Mouse (Mus musculus): ENCODE data around the gene Sbk2. TPM values are rescaled to one million over a fixed set of nuclear protein-coding genes. Genes with fewer than 3 reads are reported as not detected.

Gene Sbk2
- polyA plus RNA-seq (2014; fragmentation: Illumina TruSeq; extraction: RNeasy Lipid Tissue Mini Kit (QIAGEN cat#74804); ENCODE audit: low read depth, low replicate concordance) = 56.6 TPM

GRCm38 (mm10) chr7:4964272-4964671 lies at the start of gene Sbk2:
Sbk2 (minus strand) TSS chr7:4964406.

GRCm38 (mm10) chr7:4996003-4996895 lies 32.0 kb upstream of the Sbk2 start, which contains the start of gene Zfp579:
Zfp579 (minus strand) TSS chr7:4996158.

GRCm38 (mm10) chr7:4971068-4971467 lies 6.9 kb upstream of the Sbk2 start, which contains the start of gene Sbk3:
Sbk3 (minus strand) TSS chr7:4971168.

GRCm38 (mm10) chr7:4925441-4926381 lies 38.5 kb downstream of the Sbk2 start, which contains the start of gene Ssc5d:
Ssc5d (plus strand) TSS chr7:4925785.

GRCm38 (mm10) chr7:4921824-4922482 lies 42.3 kb downstream of the Sbk2 start, which contains the start of gene Nat14:
Nat14 (plus strand) TSS chr7:4922028.

GRCm38 (mm10) chr7:4915007-4915665 lies 49.1 kb downstream of the Sbk2 start, which contains the start of gene Zfp628:
Zfp628 (plus strand) TSS chr7:4915217.

GRCm38 (mm10) chr7:4906466-4906950 lies 57.7 kb downstream of the Sbk2 start, which contains the start of gene Gm36210:
Gm36210 (minus strand) TSS chr7:4906516.

Other genes starting within 250 kb of the Sbk2 start
- not detected for gene Tmem150b, start 239.2 kb downstream of the Sbk2 start, polyA plus RNA-seq (2014; fragmentation: Illumina TruSeq; extraction: RNeasy Lipid Tissue Mini Kit (QIAGEN cat#74804); ENCODE audit: low read depth, low replicate concordance)
- gene Kmt5c, start 224.3 kb downstream of the Sbk2 start, polyA plus RNA-seq (2014; fragmentation: Illumina TruSeq; extraction: RNeasy Lipid Tissue Mini Kit (QIAGEN cat#74804); ENCODE audit: low read depth, low replicate concordance) = 22.8 TPM
- 10.7 TPM for gene Cox6b2, start 211.3 kb downstream of the Sbk2 start, polyA plus RNA-seq (2014; fragmentation: Illumina TruSeq; extraction: RNeasy Lipid Tissue Mini Kit (QIAGEN cat#74804); ENCODE audit: low read depth, low replicate concordance)
- gene Fam71e2, start 193.1 kb downstream of the Sbk2 start, polyA plus RNA-seq (2014; fragmentation: Illumina TruSeq; extraction: RNeasy Lipid Tissue Mini Kit (QIAGEN cat#74804); ENCODE audit: low read depth, low replicate concordance) = not detected
- gene Il11, start 181.5 kb downstream of the Sbk2 start, polyA plus RNA-seq (2014; fragmentation: Illumina TruSeq; extraction: RNeasy Lipid Tissue Mini Kit (QIAGEN cat#74804); ENCODE audit: low read depth, low replicate concordance) = not detected
- gene Tmem190, start 181.5 kb downstream of the Sbk2 start, polyA plus RNA-seq (2014; fragmentation: Illumina TruSeq; extraction: RNeasy Lipid Tissue Mini Kit (QIAGEN cat#74804); ENCODE audit: low read depth, low replicate concordance) = not detected
- 6.3 TPM for gene Tmem238, start 174.8 kb downstream of the Sbk2 start, polyA plus RNA-seq (2014; fragmentation: Illumina TruSeq; extraction: RNeasy Lipid Tissue Mini Kit (QIAGEN cat#74804); ENCODE audit: low read depth, low replicate concordance)
- 392 TPM for gene Rpl28, start 171.5 kb downstream of the Sbk2 start, polyA plus RNA-seq (2014; fragmentation: Illumina TruSeq; extraction: RNeasy Lipid Tissue Mini Kit (QIAGEN cat#74804); ENCODE audit: low read depth, low replicate concordance)
- 101 TPM for gene Ube2s, start 151.8 kb downstream of the Sbk2 start, polyA plus RNA-seq (2014; fragmentation: Illumina TruSeq; extraction: RNeasy Lipid Tissue Mini Kit (QIAGEN cat#74804); ENCODE audit: low read depth, low replicate concordance)
- gene Shisa7, start 119.7 kb downstream of the Sbk2 start, polyA plus RNA-seq (2014; fragmentation: Illumina TruSeq; extraction: RNeasy Lipid Tissue Mini Kit (QIAGEN cat#74804); ENCODE audit: low read depth, low replicate concordance) = not detected
- 13.4 TPM for gene Isoc2b, start 94.1 kb downstream of the Sbk2 start, polyA plus RNA-seq (2014; fragmentation: Illumina TruSeq; extraction: RNeasy Lipid Tissue Mini Kit (QIAGEN cat#74804); ENCODE audit: low read depth, low replicate concordance)
- 45.8 TPM for gene Isoc2a, start 87.3 kb downstream of the Sbk2 start, polyA plus RNA-seq (2014; fragmentation: Illumina TruSeq; extraction: RNeasy Lipid Tissue Mini Kit (QIAGEN cat#74804); ENCODE audit: low read depth, low replicate concordance)
- not detected for gene Gm36210, start 57.9 kb downstream of the Sbk2 start, polyA plus RNA-seq (2014; fragmentation: Illumina TruSeq; extraction: RNeasy Lipid Tissue Mini Kit (QIAGEN cat#74804); ENCODE audit: low read depth, low replicate concordance)
- gene Zfp628, start 49.2 kb downstream of the Sbk2 start, polyA plus RNA-seq (2014; fragmentation: Illumina TruSeq; extraction: RNeasy Lipid Tissue Mini Kit (QIAGEN cat#74804); ENCODE audit: low read depth, low replicate concordance) = 4.9 TPM
- 4.8 TPM for gene Nat14, start 42.4 kb downstream of the Sbk2 start, polyA plus RNA-seq (2014; fragmentation: Illumina TruSeq; extraction: RNeasy Lipid Tissue Mini Kit (QIAGEN cat#74804); ENCODE audit: low read depth, low replicate concordance)
- gene Ssc5d, start 38.6 kb downstream of the Sbk2 start, polyA plus RNA-seq (2014; fragmentation: Illumina TruSeq; extraction: RNeasy Lipid Tissue Mini Kit (QIAGEN cat#74804); ENCODE audit: low read depth, low replicate concordance) = 4.7 TPM
- 60.8 TPM for gene Sbk3, start 6.8 kb upstream of the Sbk2 start, polyA plus RNA-seq (2014; fragmentation: Illumina TruSeq; extraction: RNeasy Lipid Tissue Mini Kit (QIAGEN cat#74804); ENCODE audit: low read depth, low replicate concordance)
- gene Zfp579, start 31.8 kb upstream of the Sbk2 start, polyA plus RNA-seq (2014; fragmentation: Illumina TruSeq; extraction: RNeasy Lipid Tissue Mini Kit (QIAGEN cat#74804); ENCODE audit: low read depth, low replicate concordance) = 25.1 TPM
- gene Zfp524, start 50.0 kb upstream of the Sbk2 start, polyA plus RNA-seq (2014; fragmentation: Illumina TruSeq; extraction: RNeasy Lipid Tissue Mini Kit (QIAGEN cat#74804); ENCODE audit: low read depth, low replicate concordance) = 14.0 TPM
- 17.3 TPM for gene Fiz1, start 50.3 kb upstream of the Sbk2 start, polyA plus RNA-seq (2014; fragmentation: Illumina TruSeq; extraction: RNeasy Lipid Tissue Mini Kit (QIAGEN cat#74804); ENCODE audit: low read depth, low replicate concordance)
- not detected for gene Gm44973, start 51.1 kb upstream of the Sbk2 start, polyA plus RNA-seq (2014; fragmentation: Illumina TruSeq; extraction: RNeasy Lipid Tissue Mini Kit (QIAGEN cat#74804); ENCODE audit: low read depth, low replicate concordance)
- gene Zfp865, start 56.0 kb upstream of the Sbk2 start, polyA plus RNA-seq (2014; fragmentation: Illumina TruSeq; extraction: RNeasy Lipid Tissue Mini Kit (QIAGEN cat#74804); ENCODE audit: low read depth, low replicate concordance) = 11.4 TPM
- gene Ccdc106, start 56.1 kb upstream of the Sbk2 start, polyA plus RNA-seq (2014; fragmentation: Illumina TruSeq; extraction: RNeasy Lipid Tissue Mini Kit (QIAGEN cat#74804); ENCODE audit: low read depth, low replicate concordance) = not detected
- not detected for gene 4632433K11Rik, start 69.7 kb upstream of the Sbk2 start, polyA plus RNA-seq (2014; fragmentation: Illumina TruSeq; extraction: RNeasy Lipid Tissue Mini Kit (QIAGEN cat#74804); ENCODE audit: low read depth, low replicate concordance)
- 8.3 TPM for gene Zfp784, start 74.0 kb upstream of the Sbk2 start, polyA plus RNA-seq (2014; fragmentation: Illumina TruSeq; extraction: RNeasy Lipid Tissue Mini Kit (QIAGEN cat#74804); ENCODE audit: low read depth, low replicate concordance)
- gene Zfp580, start 87.1 kb upstream of the Sbk2 start, polyA plus RNA-seq (2014; fragmentation: Illumina TruSeq; extraction: RNeasy Lipid Tissue Mini Kit (QIAGEN cat#74804); ENCODE audit: low read depth, low replicate concordance) = 3.2 TPM
- 85.2 TPM for gene U2af2, start 97.7 kb upstream of the Sbk2 start, polyA plus RNA-seq (2014; fragmentation: Illumina TruSeq; extraction: RNeasy Lipid Tissue Mini Kit (QIAGEN cat#74804); ENCODE audit: low read depth, low replicate concordance)
- gene Epn1, start 115.8 kb upstream of the Sbk2 start, polyA plus RNA-seq (2014; fragmentation: Illumina TruSeq; extraction: RNeasy Lipid Tissue Mini Kit (QIAGEN cat#74804); ENCODE audit: low read depth, low replicate concordance) = 140 TPM
- not detected for gene Rfpl4, start 152.5 kb upstream of the Sbk2 start, polyA plus RNA-seq (2014; fragmentation: Illumina TruSeq; extraction: RNeasy Lipid Tissue Mini Kit (QIAGEN cat#74804); ENCODE audit: low read depth, low replicate concordance)
- 7.9 TPM for gene Rasl2-9, start 161.5 kb upstream of the Sbk2 start, polyA plus RNA-seq (2014; fragmentation: Illumina TruSeq; extraction: RNeasy Lipid Tissue Mini Kit (QIAGEN cat#74804); ENCODE audit: low read depth, low replicate concordance)
- gene Vmn1r55, start 185.3 kb upstream of the Sbk2 start, polyA plus RNA-seq (2014; fragmentation: Illumina TruSeq; extraction: RNeasy Lipid Tissue Mini Kit (QIAGEN cat#74804); ENCODE audit: low read depth, low replicate concordance) = not detected
- not detected for gene Vmn1r56, start 232.3 kb upstream of the Sbk2 start, polyA plus RNA-seq (2014; fragmentation: Illumina TruSeq; extraction: RNeasy Lipid Tissue Mini Kit (QIAGEN cat#74804); ENCODE audit: low read depth, low replicate concordance)

All from heart, adult 10 weeks (tissue).